Mouse (Mus musculus) cerebral cortex, adult 2 months (tissue): Measurements from ENCODE around the gene Itga10.

Experiments used
- WGBS: fragments of 180-500 bp; shearing (Covaris S2); methylation state at CpG from one replicate; pipeline ENCODE4 v1.1.7; 2018; 5-methylcytosine and 5-hydroxymethylcytosine counted together

Gene Itga10

GRCm38 (mm10) chr3:96634928-96635879 is 10.2 kb upstream of the Itga10 start, which contains the start of the genes Pex11b and Gm42957:
Gene Pex11b (plus strand): TSS chr3:96635376.
Gene Gm42957 (plus strand): TSS chr3:96635474.
- WGBS: 2% methylated on average over 60 of the region's 60 CpGs

- WGBS: 8% methylated on average over 15 of the region's 15 CpGs
Observed at GRCm38 (mm10) chr3:96635906-96636305, 9.5 kb upstream of the Itga10 start.

GRCm38 (mm10) chr3:96636448-96636847 is 8.9 kb upstream of the Itga10 start:
- 72% methylated on average over 11 of the region's 11 CpGs for WGBS

- WGBS: 61% methylated on average over 1 of the region's 1 CpGs
Observed at GRCm38 (mm10) chr3:96639219-96639618, 6.2 kb upstream of the Itga10 start.

GRCm38 (mm10) chr3:96647365-96647764 is 2.0 kb downstream of the Itga10 start:
- WGBS: 86% methylated on average over 3 of the region's 3 CpGs

GRCm38 (mm10) chr3:96660901-96661300 is 15.5 kb downstream of the Itga10 start:
- 83% methylated on average over 2 of the region's 2 CpGs for WGBS

- WGBS: 27% methylated on average over 8 of the region's 8 CpGs
Observed at GRCm38 (mm10) chr3:96662731-96663316, 17.4 kb downstream of the Itga10 start.

GRCm38 (mm10) chr3:96663432-96664239 is 18.3 kb downstream of the Itga10 start:
- WGBS: 3% methylated on average over 18 of the region's 18 CpGs

GRCm38 (mm10) chr3:96665732-96666363 is 20.5 kb downstream of the Itga10 start:
- WGBS: 94% methylated on average over 7 of the region's 7 CpGs

GRCm38 (mm10) chr3:96666916-96667315 is 21.5 kb downstream of the Itga10 start:
- WGBS: 94% methylated on average over 5 of the region's 5 CpGs

- 43% methylated on average over 1 of the region's 1 CpGs for WGBS
Observed at GRCm38 (mm10) chr3:96667316-96667715, 21.9 kb downstream of the Itga10 start.

- 88% methylated on average over 5 of the region's 5 CpGs for WGBS
Observed at GRCm38 (mm10) chr3:96668424-96669067, 23.2 kb downstream of the Itga10 start.

GRCm38 (mm10) chr3:96669727-96670468 is 24.5 kb downstream of the Itga10 start, which contains the start of gene Ankrd35:
Gene Ankrd35 (plus strand): TSS chr3:96670131.
- 5% methylated on average over 35 of the region's 35 CpGs for WGBS

GRCm38 (mm10) chr3:96671519-96671918 is 26.1 kb downstream of the Itga10 start:
- WGBS: 97% methylated on average over 5 of the region's 5 CpGs

- WGBS: 85% methylated on average over 4 of the region's 4 CpGs
Observed at GRCm38 (mm10) chr3:96673514-96673913, 28.1 kb downstream of the Itga10 start.

GRCm38 (mm10) chr3:96674442-96674841 is 29.1 kb downstream of the Itga10 start:
- 84% methylated on average over 8 of the region's 8 CpGs for WGBS

GRCm38 (mm10) chr3:96675171-96675570 is 29.8 kb downstream of the Itga10 start:
- WGBS: 91% methylated on average over 3 of the region's 3 CpGs

- 65% methylated on average over 3 of the region's 3 CpGs for WGBS
Observed at GRCm38 (mm10) chr3:96675690-96676089, 30.3 kb downstream of the Itga10 start.

GRCm38 (mm10) chr3:96678456-96678855 is 33.1 kb downstream of the Itga10 start:
- 82% methylated on average over 7 of the region's 7 CpGs for WGBS

- WGBS: 57% methylated on average over 5 of the region's 5 CpGs
Observed at GRCm38 (mm10) chr3:96679159-96679674, 33.8 kb downstream of the Itga10 start.
